Mouse (Mus musculus): ENCODE measurements around the gene Fgf2.

- TF ChIP-seq POLR2A (IDR thresholded peaks at IDR 0.05; ENCODE audit: control insufficient read depth in 1 of 2, insufficient read depth in 1 of 2, low read depth in 1 of 2, low read length in 2 of 2, poor library complexity in 1 of 2): no peak
- no peak for TF ChIP-seq MAZ (IDR thresholded peaks at IDR 0.05; ENCODE audit: low read depth, low read length)
- TF ChIP-seq POLR2AphosphoS5 (IDR thresholded peaks at IDR 0.05; ENCODE audit: borderline replicate concordance, low read depth, low read length): no peak
- TF ChIP-seq EP300 (IDR thresholded peaks at IDR 0.05; ENCODE audit: low read depth in 1 of 2, low read length in 2 of 2): no peak
- TF ChIP-seq CTCF (IDR thresholded peaks at IDR 0.05 in 2 of 3, conservative IDR thresholded peaks at IDR 0.05 in 1 of 3; ENCODE audit: control insufficient read depth in 1 of 3, insufficient read depth in 1 of 3, low read depth in 2 of 3, low read length in 3 of 3, poor library complexity in 1 of 3, severe bottlenecking in 1 of 3): no peak
- no peak for TF ChIP-seq ZC3H11A (IDR thresholded peaks at IDR 0.05; ENCODE audit: low read depth, low read length)
- no peak for TF ChIP-seq USF2 (IDR thresholded peaks at IDR 0.05; ENCODE audit: borderline replicate concordance in 1 of 2, insufficient read depth in 1 of 2, low read depth in 1 of 2, low read length in 2 of 2)
Observed at GRCm38 (mm10) chr3:37379930-37380881, 32.1 kb downstream of the Fgf2 start.

All from MEL (cell line).